Mouse (Mus musculus) cerebellum, adult (tissue): ENCODE results near the gene 4930564D02Rik.

ENCODE experiments used
- ATAC-seq: cut with Nextera tagmentation; 2 replicates; pipeline ENCODE4 v1.9.2; 2017; ENCODE audit warnings: mild to moderate bottlenecking, moderate library complexity, mixed read lengths; ENCODE audit not compliant: insufficient number of reproducible peaks, low FRiP score, low TSS enrichment

Gene 4930564D02Rik

GRCm38 (mm10) chr3:105055666-105056065 is 11.0 kb upstream of the 4930564D02Rik start:
- ATAC-seq, result no peak

DNA sequence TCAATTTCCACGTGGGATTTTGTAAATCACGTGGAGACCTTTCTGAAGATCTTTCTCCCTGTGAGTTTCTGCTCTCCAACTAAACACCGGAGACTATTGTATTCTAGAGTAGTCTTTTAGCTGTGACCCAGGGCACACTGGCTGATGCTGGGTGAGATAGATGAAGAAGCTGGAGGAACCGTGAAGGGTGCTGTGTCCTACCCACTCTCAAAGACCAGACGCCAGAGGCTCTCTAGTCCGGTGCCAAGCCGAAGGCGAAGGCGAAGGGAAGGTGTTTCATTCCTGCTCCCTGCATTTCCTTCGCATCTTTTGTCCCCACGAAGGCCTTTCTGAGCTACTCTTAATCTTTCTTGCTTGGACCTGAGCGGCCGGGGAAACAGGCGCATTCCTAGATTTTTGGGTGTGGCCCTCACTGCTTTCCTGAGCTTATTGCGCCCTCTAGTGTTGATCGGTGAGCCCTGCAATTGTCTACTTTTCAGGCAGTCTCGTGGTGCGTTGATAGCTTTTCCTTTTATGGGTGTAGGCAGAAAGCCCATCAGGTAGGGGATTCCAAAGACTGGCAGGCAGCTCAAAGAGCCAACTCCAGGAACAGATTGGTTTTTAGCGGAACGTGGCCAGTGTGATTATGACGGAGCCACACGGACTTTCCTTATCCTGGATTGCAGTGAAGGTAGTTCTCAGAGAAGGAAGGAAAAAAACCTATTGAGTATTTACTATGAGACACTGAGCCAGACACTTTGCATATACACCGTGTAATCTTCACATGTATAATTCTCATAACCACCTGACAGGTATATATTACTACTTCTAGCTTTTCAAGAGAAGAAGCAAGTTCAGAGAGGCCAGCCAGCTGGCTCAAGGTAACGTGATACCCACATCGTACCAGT is 7.8 kb upstream of the 4930564D02Rik start:
- ATAC-seq, result peak; percentile 65

DNA sequence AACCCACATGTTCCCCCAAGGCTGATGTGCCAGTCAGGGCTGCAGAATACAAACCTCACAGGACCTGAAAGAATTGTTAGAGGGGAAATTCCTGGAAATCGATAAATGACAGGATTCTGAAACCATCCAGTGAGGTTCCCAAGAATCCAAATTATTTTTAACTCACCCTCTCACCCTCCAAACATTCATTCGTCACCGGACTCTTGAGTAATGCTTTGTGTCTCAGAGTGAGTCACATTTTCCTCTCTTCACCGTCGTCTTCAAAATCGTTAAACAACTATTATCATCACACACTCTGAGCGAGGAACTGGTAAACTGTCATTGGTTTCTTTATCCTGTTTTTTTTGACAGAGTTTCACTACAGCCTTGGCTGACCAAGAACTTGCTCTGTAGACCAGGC is 6.7 kb upstream of the 4930564D02Rik start:
- no peak for ATAC-seq

DNA sequence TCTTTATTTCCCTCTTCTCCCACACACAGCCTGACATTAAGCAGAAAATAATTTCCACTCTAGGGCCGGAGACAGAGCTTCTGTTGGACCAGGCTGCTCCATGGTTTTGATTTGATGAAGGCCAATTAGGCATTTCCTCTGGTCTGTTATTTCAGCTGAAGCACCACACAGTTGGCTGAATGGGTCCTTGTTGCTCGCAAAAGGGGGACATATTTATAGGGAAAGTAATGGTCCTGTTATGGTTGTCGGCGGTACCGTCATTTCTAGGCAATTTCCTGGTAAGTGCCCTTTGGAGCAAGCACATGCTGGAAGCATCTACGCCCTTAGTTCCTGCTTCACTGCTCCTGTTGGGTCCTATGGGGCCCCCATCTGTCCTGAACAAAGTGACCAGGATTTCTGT is 5.7 kb upstream of the 4930564D02Rik start:
- ATAC-seq, result no peak

DNA sequence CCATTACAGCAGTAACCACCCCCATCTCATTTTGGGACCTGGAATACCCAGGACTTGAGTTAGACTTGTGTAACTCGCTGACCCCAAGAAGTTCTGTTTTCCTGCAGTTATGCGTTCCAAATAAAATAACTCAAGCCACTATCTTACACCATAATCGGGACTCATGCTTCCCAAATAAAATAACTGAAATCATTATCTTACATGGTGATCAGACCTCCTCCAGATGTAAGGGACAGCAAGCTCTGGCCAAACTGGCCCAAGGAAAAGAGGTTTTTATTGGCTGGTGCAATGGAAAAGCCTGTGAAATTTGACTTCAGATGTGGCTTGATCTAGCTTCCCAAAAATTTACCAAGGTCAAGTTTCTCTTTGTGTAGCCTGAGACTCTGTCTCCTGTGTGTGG is 5.1 kb upstream of the 4930564D02Rik start:
- no peak for ATAC-seq

DNA sequence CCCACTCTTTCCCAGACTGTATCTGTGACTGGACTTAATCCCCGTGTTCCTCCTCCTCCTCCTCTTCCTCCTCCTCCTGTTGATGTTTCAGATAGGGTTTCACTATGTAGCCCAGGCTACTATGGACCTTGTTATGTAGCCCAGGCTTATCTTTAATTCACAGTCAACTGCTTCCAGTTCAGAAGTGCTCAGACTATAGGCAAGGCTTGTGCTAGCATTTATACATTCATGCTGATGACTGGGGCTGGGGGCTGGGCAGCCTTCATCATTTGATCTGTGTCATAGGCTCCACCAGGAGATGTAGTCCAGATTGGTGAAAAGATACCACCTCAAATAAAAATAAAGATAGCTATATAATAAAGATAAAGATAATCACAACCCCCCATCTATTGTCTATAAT is 4.7 kb upstream of the 4930564D02Rik start:
- ATAC-seq, result no peak

GRCm38 (mm10) chr3:105062676-105063075 is 4.0 kb upstream of the 4930564D02Rik start:
- no peak for ATAC-seq

DNA sequence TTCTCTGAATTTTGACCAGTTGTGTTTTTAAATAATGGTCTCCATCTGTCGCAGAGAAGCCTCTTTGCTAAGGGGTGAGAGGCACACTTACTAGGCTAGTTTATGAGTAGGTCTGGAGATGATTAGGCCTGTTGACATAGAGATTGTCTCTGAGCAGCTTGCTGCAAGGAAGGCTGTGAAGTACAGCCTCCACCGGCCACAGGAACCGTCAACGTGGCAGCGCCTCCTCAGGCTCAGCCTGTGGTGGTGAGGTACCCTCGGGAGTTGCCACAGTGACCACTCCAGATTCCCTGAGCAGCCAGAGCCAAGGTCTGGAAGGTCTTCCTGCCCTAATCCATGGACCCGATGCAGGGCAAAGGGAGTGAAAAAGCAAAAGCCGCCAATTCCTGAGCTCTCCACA is 3.9 kb downstream of the 4930564D02Rik start:
- no peak for ATAC-seq

- no peak for ATAC-seq
These were observed 4.6 kb downstream of the 4930564D02Rik start for GRCm38 (mm10) chr3:105071251-105071650.

DNA sequence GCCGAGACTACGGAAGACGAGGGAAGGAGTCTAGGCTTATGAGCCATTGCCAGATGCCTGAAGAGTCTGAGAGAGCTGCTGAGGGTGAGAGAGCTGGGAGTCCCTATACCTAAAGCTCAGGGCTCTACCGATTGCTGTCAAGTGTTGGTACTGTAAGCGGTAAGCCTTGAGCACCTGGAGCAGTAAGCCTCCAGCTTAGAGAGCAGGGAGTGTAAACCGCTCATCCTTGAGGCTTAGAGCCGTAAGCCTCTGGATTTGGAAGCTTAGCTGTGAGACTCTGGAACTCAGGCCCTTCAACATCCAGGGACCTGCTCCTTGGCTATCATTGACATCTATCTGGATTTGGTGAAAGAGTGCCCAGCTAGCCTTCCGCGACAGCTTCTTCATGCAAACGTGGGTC is 5.9 kb downstream of the 4930564D02Rik start:
- no peak for ATAC-seq

DNA sequence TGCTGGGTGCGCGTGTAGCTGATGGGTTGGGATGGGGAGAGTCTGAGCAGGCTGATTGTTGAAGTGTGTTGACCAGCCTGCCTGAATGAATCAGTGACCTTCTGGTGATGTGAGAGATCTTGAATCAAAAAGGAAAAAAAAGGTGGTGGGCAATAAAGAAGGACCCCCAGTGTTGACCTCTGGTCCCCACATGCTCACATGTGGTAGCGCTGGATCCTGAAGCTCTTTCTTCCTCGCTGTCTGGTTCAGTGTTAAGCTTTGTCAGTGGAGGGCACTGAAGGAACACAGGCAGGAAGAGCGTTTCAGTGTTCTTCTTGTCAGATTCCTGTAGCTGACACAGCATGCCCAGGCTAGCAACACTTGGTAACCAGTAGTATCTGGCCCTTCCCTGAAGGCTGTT is 9.2 kb downstream of the 4930564D02Rik start:
- no peak for ATAC-seq

- peak; percentile 94 for ATAC-seq
These were observed 11.7 kb downstream of the 4930564D02Rik start for GRCm38 (mm10) chr3:105078231-105078826.

- ATAC-seq, result no peak
These were observed 20.7 kb downstream of the 4930564D02Rik start for GRCm38 (mm10) chr3:105087344-105087743.

DNA sequence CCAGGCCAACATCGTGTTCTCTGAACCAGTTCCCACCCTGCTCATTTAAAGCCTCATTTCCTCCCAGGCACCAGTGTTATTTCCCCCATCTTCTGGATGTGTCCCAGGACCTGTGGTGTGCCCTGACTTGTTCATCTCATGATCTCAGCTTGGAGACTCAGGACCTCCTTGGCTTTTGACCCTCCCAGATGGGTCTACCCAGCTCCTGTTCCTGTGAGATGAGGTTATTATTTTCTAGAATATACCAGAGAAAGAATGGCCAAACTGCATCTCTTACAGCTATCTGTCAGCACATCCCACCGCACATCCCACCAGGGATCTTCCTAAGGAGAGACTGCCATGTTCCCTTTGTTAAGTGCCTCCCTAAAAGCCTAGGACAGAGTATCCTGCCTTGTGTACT is 22.0 kb downstream of the 4930564D02Rik start:
- ATAC-seq, result no peak

GRCm38 (mm10) chr3:105090147-105090546 is 23.5 kb downstream of the 4930564D02Rik start:
- no peak for ATAC-seq

DNA sequence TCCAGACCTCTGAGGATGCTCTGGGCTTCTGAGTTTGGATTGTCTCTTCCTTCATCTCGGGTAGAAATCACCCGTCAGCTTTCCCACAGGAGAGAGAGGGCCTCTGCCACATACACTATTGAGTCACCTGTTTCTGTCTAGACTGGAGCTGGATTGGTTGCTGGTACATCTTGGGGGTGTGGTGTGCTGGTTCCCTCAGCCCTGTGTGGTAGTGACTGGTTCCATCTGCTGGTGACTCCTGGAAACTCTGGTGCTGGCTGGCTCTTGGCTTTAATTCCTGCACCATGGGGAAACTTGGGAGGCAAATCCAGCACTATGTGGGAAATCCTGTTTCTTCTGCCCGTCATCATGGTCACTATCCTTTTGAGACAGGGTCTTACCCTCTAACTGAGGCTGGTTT is 24.3 kb downstream of the 4930564D02Rik start:
- 0 out of 2 replicates have a peak, but pooled peaks have one; percentile 41 for ATAC-seq

- ATAC-seq, result no peak
These were observed 26.3 kb downstream of the 4930564D02Rik start for GRCm38 (mm10) chr3:105092721-105093505.

GRCm38 (mm10) chr3:105094448-105094847 is 27.8 kb downstream of the 4930564D02Rik start:
- no peak for ATAC-seq

GRCm38 (mm10) chr3:105095026-105095425 is 28.4 kb downstream of the 4930564D02Rik start:
- no peak for ATAC-seq

GRCm38 (mm10) chr3:105097581-105097980 is 30.9 kb downstream of the 4930564D02Rik start:
- ATAC-seq, result no peak
